Mouse (Mus musculus): ENCODE measurements around the gene Fam227a. TPM values are rescaled to one million over a fixed set of nuclear protein-coding genes. Genes with fewer than 3 reads are reported as not detected.

Gene Fam227a
- polyA plus RNA-seq, 1 experiment from 2014 or later = 6.9 TPM

DNA sequence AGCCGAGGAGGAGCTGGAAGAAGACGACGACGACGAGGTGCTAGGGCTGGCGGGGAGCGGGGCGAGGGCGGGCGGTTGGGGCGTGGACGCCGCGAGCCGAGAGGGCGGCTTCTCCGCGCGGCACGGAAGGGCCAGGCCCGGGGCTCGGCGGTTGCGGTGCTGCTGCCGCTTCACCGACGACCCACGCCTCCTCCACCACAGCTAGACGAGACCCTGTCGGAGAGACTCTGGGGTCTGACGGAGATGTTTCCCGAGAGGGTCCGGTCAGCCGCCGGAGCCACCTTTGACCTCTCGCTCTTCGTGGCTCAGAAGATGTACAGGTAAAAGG, 12.2 kb upstream of the Fam227a start:
- DNase-seq (no peak), ATAC-seq (ENCODE audit: low FRiP score, low TSS enrichment) (peak; percentile 34; the same call in 1 of the 2 replicates)
- Histone ChIP-seq H3K4me2 (ENCODE audit: low read length) (peak overlapping the region; percentile 69), H3K36me3 (ENCODE audit: control insufficient read depth, insufficient read depth, low read length) (peaks cover 55% of the 10 kb centered on the region), H3K4me3 (replicated peaks; ENCODE audit: low read depth, low read length) (peak overlapping the region; percentile 80), H3K27ac (replicated peaks; ENCODE audit: low read depth, low read length) (0 out of 2 replicates have a peak overlapping the region, but pooled peaks have one; percentile 41), H3K27me3 (ENCODE audit: control insufficient read depth, insufficient read depth, low read length) (no peaks in the 10 kb centered on the region), H3K9ac (replicated peaks; ENCODE audit: low read length) (peak overlapping the region; percentile 75), H3K9me3 (ENCODE audit: control insufficient read depth, low read length) (no peaks in the 10 kb centered on the region), H3K4me1 (ENCODE audit: control insufficient read depth, insufficient read depth, low read length) (peaks cover 3% of the 10 kb centered on the region; the same call in 1 of the 2 replicates)
- WGBS = under 1% methylated on average over 37 of the region's 37 CpGs

GRCm38 (mm10) chr15:79670249-79670971, 11.7 kb upstream of the Fam227a start, which contains the start of gene Tomm22:
Gene Tomm22 (plus strand): TSS chr15:79670861.
- H3K27ac ChIP-seq (replicated peaks; ENCODE audit: low read depth, low read length) = 0 out of 2 replicates have a peak within 1 kb of the TSS, but pooled peaks have one; percentile 41
- DNase-seq (peak; percentile 96), ATAC-seq (ENCODE audit: low FRiP score, low TSS enrichment) (peak; percentile 92)
- H3K36me3 ChIP-seq (ENCODE audit: control insufficient read depth, insufficient read depth, low read length) = peaks cover 57% of the 10 kb centered on the region
- peak within 1 kb of the TSS; percentile 69 for H3K4me2 ChIP-seq (ENCODE audit: low read length)
- no peaks in the 10 kb centered on the region for H3K27me3 ChIP-seq (ENCODE audit: control insufficient read depth, insufficient read depth, low read length)
- WGBS = 18% methylated on average over 33 of the region's 33 CpGs
- H3K4me1 ChIP-seq (ENCODE audit: control insufficient read depth, insufficient read depth, low read length) = peaks cover 3% of the 10 kb centered on the region; the same call in 1 of the 2 replicates
- peak within 1 kb of the TSS; percentile 75 for H3K9ac ChIP-seq (replicated peaks; ENCODE audit: low read length)
- H3K9me3 ChIP-seq (ENCODE audit: control insufficient read depth, low read length) = no peaks in the 10 kb centered on the region
- H3K4me3 ChIP-seq (replicated peaks; ENCODE audit: low read depth, low read length) = peak within 1 kb of the TSS; percentile 80

DNA sequence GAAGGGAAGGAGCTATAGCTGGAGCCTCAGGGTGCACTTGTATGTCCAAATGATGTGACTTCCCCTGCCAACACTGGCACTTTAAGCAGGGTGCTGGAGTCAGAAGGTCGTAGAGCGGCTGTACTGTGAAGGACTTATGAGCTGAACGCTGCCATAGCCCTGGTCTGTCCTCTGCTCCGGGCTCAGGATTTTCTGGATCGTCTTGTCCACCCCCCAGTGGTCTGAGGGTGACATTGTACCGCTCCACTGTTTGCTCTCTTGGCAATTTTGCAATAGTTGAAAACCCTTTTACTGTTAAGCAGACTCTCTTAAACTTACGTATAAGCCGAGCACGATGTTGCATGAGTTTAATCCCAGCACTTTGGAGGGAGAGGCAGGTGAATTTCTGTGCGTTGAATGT, 10.4 kb upstream of the Fam227a start:
- Histone ChIP-seq H3K4me2 (ENCODE audit: low read length) (no peak overlapping the region), H3K27ac (replicated peaks; ENCODE audit: low read depth, low read length) (no peak overlapping the region), H3K4me3 (replicated peaks; ENCODE audit: low read depth, low read length) (no peak overlapping the region), H3K9me3 (ENCODE audit: control insufficient read depth, low read length) (no peaks in the 10 kb centered on the region), H3K9ac (replicated peaks; ENCODE audit: low read length) (no peak overlapping the region), H3K4me1 (ENCODE audit: control insufficient read depth, insufficient read depth, low read length) (peaks cover 3% of the 10 kb centered on the region; the same call in 1 of the 2 replicates), H3K27me3 (ENCODE audit: control insufficient read depth, insufficient read depth, low read length) (no peaks in the 10 kb centered on the region), H3K36me3 (ENCODE audit: control insufficient read depth, insufficient read depth, low read length) (peaks cover 48% of the 10 kb centered on the region)
- DNase-seq (peak; percentile 15), ATAC-seq (ENCODE audit: low FRiP score, low TSS enrichment) (no peak)
- 72% methylated on average over 10 of the region's 10 CpGs for WGBS

DNA sequence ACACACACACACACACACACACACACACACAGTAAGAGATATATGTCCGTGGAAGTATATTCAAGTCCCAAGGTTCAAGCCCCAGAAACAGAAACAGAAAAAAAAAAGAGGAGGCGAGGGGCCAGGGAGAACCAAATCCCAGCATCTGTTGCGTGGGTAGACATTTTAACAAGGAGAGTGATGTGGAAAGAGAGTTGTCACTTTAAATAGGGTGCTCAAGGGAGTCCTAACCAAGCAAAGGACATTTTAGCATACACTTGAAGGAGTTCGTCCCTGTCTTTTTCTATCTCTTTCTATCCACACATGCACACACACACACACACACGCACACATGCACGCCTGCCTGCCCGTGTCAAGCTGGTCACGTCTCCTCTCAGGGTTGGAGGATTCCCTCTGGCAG, 5.9 kb upstream of the Fam227a start:
- Histone ChIP-seq H3K4me2 (ENCODE audit: low read length) (no peak overlapping the region), H3K9me3 (ENCODE audit: control insufficient read depth, low read length) (0 out of 2 replicates have a peak, but pooled peaks cover 3% of the 10 kb centered on the region), H3K4me1 (ENCODE audit: control insufficient read depth, insufficient read depth, low read length) (peaks cover 4% of the 10 kb centered on the region; the same call in 1 of the 2 replicates), H3K27me3 (ENCODE audit: control insufficient read depth, insufficient read depth, low read length) (no peaks in the 10 kb centered on the region), H3K36me3 (ENCODE audit: control insufficient read depth, insufficient read depth, low read length) (peaks cover 38% of the 10 kb centered on the region), H3K9ac (replicated peaks; ENCODE audit: low read length) (no peak overlapping the region), H3K27ac (replicated peaks; ENCODE audit: low read depth, low read length) (no peak overlapping the region), H3K4me3 (replicated peaks; ENCODE audit: low read depth, low read length) (no peak overlapping the region)
- ATAC-seq (ENCODE audit: low FRiP score, low TSS enrichment) = no peak
- WGBS = 96% methylated on average over 8 of the region's 8 CpGs
- DNase-seq = no peak

DNA sequence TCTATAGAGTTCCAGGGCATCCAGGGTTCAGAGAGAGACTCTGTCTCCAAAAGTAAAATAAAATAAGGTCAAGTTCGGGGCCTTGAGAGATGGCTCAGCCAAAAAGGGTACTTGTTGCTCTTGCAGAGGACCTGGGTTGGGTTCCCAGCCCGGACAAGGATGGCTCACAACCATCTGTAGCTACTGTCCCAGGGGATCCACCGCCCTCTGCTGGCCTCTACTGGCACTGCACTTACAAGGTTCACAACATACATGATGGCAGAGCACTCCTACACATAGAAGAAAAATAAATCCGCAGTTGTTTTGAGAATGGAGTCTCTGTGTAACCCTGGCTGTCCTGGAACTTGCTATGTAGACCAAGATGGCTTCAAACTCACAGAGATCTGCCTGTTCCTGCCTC, 3.1 kb upstream of the Fam227a start:
- Histone ChIP-seq H3K4me2 (ENCODE audit: low read length) (no peak overlapping the region), H3K4me1 (ENCODE audit: control insufficient read depth, insufficient read depth, low read length) (peaks cover 9% of the 10 kb centered on the region; the same call in 1 of the 2 replicates), H3K4me3 (replicated peaks; ENCODE audit: low read depth, low read length) (no peak overlapping the region), H3K9me3 (ENCODE audit: control insufficient read depth, low read length) (0 out of 2 replicates have a peak, but pooled peaks cover 3% of the 10 kb centered on the region), H3K9ac (replicated peaks; ENCODE audit: low read length) (no peak overlapping the region), H3K27me3 (ENCODE audit: control insufficient read depth, insufficient read depth, low read length) (no peaks in the 10 kb centered on the region), H3K27ac (replicated peaks; ENCODE audit: low read depth, low read length) (no peak overlapping the region), H3K36me3 (ENCODE audit: control insufficient read depth, insufficient read depth, low read length) (peaks cover 32% of the 10 kb centered on the region)
- DNase-seq = peak; percentile 39
- 75% methylated on average over 4 of the region's 4 CpGs for WGBS
- no peak for ATAC-seq (ENCODE audit: low FRiP score, low TSS enrichment)

GRCm38 (mm10) chr15:79657837-79658530, 772 bp downstream of the Fam227a start:
- WGBS = 5% methylated on average over 16 of the region's 16 CpGs

DNA sequence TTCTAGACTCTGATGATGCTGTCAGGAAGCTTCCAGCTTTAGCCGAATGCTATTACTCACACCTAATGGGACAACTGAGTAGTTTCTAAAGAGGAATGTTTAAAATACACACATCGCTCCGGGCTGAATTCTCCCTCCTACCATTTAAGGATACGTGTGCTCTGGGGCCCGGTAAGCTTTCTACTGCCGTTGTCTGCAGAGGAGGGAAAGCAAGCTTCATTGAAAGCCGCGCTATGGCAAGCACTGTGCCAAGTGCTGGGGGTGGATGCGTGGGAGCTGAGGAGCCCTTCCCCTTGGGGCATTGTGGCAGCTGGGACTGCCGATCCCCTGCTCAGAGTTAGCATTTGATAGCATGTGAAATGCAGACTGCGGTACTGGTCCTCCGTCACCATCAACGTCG, 2.3 kb downstream of the Fam227a start:
- no peak overlapping the region for H3K9ac ChIP-seq (replicated peaks; ENCODE audit: low read length)
- no peak overlapping the region for H3K27ac ChIP-seq (replicated peaks; ENCODE audit: low read depth, low read length)
- ATAC-seq (ENCODE audit: low FRiP score, low TSS enrichment) (no peak), DNase-seq (no peak)
- H3K4me1 ChIP-seq (ENCODE audit: control insufficient read depth, insufficient read depth, low read length) = peaks cover 9% of the 10 kb centered on the region; the same call in 1 of the 2 replicates
- H3K4me3 ChIP-seq (replicated peaks; ENCODE audit: low read depth, low read length) = no peak overlapping the region
- no peaks in the 10 kb centered on the region for H3K27me3 ChIP-seq (ENCODE audit: control insufficient read depth, insufficient read depth, low read length)
- no peaks in the 10 kb centered on the region for H3K9me3 ChIP-seq (ENCODE audit: control insufficient read depth, low read length)
- H3K36me3 ChIP-seq (ENCODE audit: control insufficient read depth, insufficient read depth, low read length) = peaks cover 8% of the 10 kb centered on the region; the same call in 1 of the 2 replicates
- WGBS = 88% methylated on average over 14 of the region's 14 CpGs
- H3K4me2 ChIP-seq (ENCODE audit: low read length) = no peak overlapping the region

More at GRCm38 (mm10) chr15:79657837-79658530, 772 bp downstream of the Fam227a start:
- DNase-seq (peak; percentile 93), ATAC-seq (ENCODE audit: low FRiP score, low TSS enrichment) (no peak; the same call in 1 of the 2 replicates)
- H3K4me3 ChIP-seq (replicated peaks; ENCODE audit: low read depth, low read length) = peak overlapping the region; percentile 88
- H3K4me2 ChIP-seq (ENCODE audit: low read length) = peak overlapping the region; percentile 68
- H3K36me3 ChIP-seq (ENCODE audit: control insufficient read depth, insufficient read depth, low read length) = peaks cover 13% of the 10 kb centered on the region
- peak overlapping the region; percentile 96 for H3K27ac ChIP-seq (replicated peaks; ENCODE audit: low read depth, low read length)
- peak overlapping the region; percentile 86 for H3K9ac ChIP-seq (replicated peaks; ENCODE audit: low read length)
- no peaks in the 10 kb centered on the region for H3K27me3 ChIP-seq (ENCODE audit: control insufficient read depth, insufficient read depth, low read length)
- H3K9me3 ChIP-seq (ENCODE audit: control insufficient read depth, low read length) = 0 out of 2 replicates have a peak, but pooled peaks cover 3% of the 10 kb centered on the region
- peaks cover 9% of the 10 kb centered on the region; the same call in 1 of the 2 replicates for H3K4me1 ChIP-seq (ENCODE audit: control insufficient read depth, insufficient read depth, low read length)

GRCm38 (mm10) chr15:79651481-79651880, 7.3 kb downstream of the Fam227a start:
- ATAC-seq (ENCODE audit: low FRiP score, low TSS enrichment) (no peak), DNase-seq (peak; percentile 14)
- WGBS = 76% methylated on average over 4 of the region's 4 CpGs
- Histone ChIP-seq H3K4me3 (replicated peaks; ENCODE audit: low read depth, low read length) (no peak overlapping the region), H3K9ac (replicated peaks; ENCODE audit: low read length) (no peak overlapping the region), H3K27ac (replicated peaks; ENCODE audit: low read depth, low read length) (no peak overlapping the region), H3K36me3 (ENCODE audit: control insufficient read depth, insufficient read depth, low read length) (peaks cover 32% of the 10 kb centered on the region), H3K4me1 (ENCODE audit: control insufficient read depth, insufficient read depth, low read length) (no peaks in the 10 kb centered on the region), H3K4me2 (ENCODE audit: low read length) (no peak overlapping the region), H3K27me3 (ENCODE audit: control insufficient read depth, insufficient read depth, low read length) (no peaks in the 10 kb centered on the region), H3K9me3 (ENCODE audit: control insufficient read depth, low read length) (no peaks in the 10 kb centered on the region)
